Mouse (Mus musculus): ENCODE data around the gene Foxp2. TPM values are rescaled to one million over a fixed set of nuclear protein-coding genes. Genes with fewer than 3 reads are reported as not detected.

Foxp2 gene
- polyA plus RNA-seq, 1 experiment from 2014 or later, result not detected

DNA sequence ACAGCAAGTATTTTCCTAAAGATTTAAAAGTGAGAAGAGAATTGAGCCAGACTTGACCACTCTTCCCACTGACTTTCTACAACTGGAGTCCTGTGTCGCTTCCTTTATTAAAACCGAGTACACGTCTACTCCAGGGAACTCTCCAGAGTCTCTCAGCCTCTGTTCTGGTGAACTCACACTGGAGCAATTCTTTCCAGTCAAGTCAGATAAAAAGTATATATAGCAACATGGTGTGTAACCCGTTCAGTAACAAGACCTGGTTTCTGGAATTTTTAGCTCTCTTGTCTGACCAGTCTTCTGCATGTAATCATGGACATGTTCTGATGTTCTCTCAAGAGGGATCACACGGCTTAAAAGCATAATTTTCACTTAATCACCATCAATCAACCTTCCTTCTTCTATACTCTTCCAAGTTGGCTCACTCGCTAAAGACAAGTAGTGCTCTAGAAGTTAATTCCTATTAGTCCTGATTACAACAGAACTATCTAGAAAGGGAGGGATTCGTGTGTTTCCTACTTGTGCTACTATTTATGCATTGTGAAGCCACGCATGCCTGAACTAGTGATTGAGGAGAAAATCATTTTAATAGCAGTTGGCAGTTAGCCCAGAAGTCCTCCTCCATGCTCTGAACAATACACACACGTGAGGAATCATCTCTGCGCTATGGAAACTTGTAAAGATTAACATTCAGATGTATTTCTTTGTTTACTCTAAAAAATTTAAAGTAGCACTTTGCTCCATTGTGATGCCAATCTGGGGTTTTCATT lies 341.2 kb downstream of the Foxp2 start:
- Histone ChIP-seq H3K36me3 (ENCODE audit: inconsistent target) (no peaks in the 10 kb centered on the region), H3K4me3 (ENCODE audit: inconsistent target) (no peak overlapping the region), H3K79me2 (ENCODE audit: inconsistent target) (no peaks in the 10 kb centered on the region), H3K27ac (no peak overlapping the region)
- 87% methylated on average over 10 of the region's 10 CpGs for WGBS (ENCODE audit: missing documents)

- Histone ChIP-seq H3K4me3 (ENCODE audit: inconsistent target) (no peak overlapping the region), H3K79me2 (ENCODE audit: inconsistent target) (no peaks in the 10 kb centered on the region), H3K27ac (no peak overlapping the region), H3K36me3 (ENCODE audit: inconsistent target) (no peaks in the 10 kb centered on the region)
- 55% methylated on average over 7 of the region's 7 CpGs for WGBS (ENCODE audit: missing documents)
Measured at GRCm38 (mm10) chr6:15257393-15257792, 356.2 kb downstream of the Foxp2 start.

- Histone ChIP-seq H3K27ac (no peak overlapping the region), H3K79me2 (ENCODE audit: inconsistent target) (no peaks in the 10 kb centered on the region), H3K36me3 (ENCODE audit: inconsistent target) (no peaks in the 10 kb centered on the region), H3K4me3 (ENCODE audit: inconsistent target) (no peak overlapping the region)
- WGBS (ENCODE audit: missing documents), result 90% methylated on average over 6 of the region's 6 CpGs
Measured at GRCm38 (mm10) chr6:15257893-15258292, 356.7 kb downstream of the Foxp2 start.

DNA sequence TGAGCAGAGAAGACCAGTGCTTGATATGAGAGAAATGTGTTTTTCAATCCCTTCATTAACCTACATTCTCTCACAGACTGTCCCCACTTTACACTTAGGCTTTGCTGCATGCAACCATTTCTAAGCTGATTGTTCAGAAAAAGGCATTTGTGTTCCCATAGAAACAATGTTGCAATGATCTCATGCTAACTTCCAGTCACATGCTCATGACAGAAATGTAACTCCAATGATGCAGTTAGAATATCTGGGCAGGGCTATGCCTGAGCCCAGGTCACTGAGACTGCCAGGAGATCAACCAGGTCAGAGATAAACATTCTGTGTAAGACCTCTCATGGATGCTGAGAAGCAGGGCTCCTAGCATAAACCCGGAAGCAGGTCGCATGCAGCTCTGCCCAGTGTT lies 367.0 kb downstream of the Foxp2 start:
- Histone ChIP-seq H3K36me3 (ENCODE audit: inconsistent target) (no peaks in the 10 kb centered on the region), H3K79me2 (ENCODE audit: inconsistent target) (no peaks in the 10 kb centered on the region), H3K27ac (no peak overlapping the region), H3K4me3 (ENCODE audit: inconsistent target) (no peak overlapping the region)
- WGBS (ENCODE audit: missing documents), result 96% methylated on average over 2 of the region's 2 CpGs

- WGBS (ENCODE audit: missing documents), result 89% methylated on average over 3 of the region's 3 CpGs
- Histone ChIP-seq H3K27ac (no peak overlapping the region), H3K79me2 (ENCODE audit: inconsistent target) (no peaks in the 10 kb centered on the region), H3K4me3 (ENCODE audit: inconsistent target) (no peak overlapping the region), H3K36me3 (ENCODE audit: inconsistent target) (no peaks in the 10 kb centered on the region)
Measured at GRCm38 (mm10) chr6:15285213-15285612, 384.1 kb downstream of the Foxp2 start.

DNA sequence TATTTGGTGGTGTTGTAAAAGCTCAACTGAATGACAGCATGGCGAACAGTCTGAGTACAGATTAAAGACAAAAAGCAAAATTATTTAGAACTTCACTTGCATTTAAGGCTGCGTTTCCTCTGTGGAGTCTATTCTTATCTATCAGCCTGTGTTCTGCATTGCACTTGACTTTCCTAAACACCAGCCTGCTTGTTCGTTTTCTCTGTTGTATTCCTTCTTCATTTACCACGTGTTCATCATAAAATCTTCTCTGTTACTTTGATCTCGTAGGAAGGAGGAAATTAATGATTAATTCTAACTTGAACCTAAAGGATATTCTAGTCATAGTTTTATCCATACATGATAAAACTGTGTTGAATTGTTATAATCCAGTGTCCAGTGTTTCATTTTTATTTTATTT lies 392.9 kb downstream of the Foxp2 start:
- 76% methylated on average over 5 of the region's 5 CpGs for WGBS (ENCODE audit: missing documents)

GRCm38 (mm10) chr6:15299279-15299678 lies 398.1 kb downstream of the Foxp2 start:
- 12% methylated on average over 1 of the region's 1 CpGs for WGBS (ENCODE audit: missing documents)
- H3K27ac ChIP-seq, result no peak overlapping the region
- H3K4me3 ChIP-seq (ENCODE audit: inconsistent target), result no peak overlapping the region
- H3K36me3 ChIP-seq (ENCODE audit: inconsistent target), result no peaks in the 10 kb centered on the region
- H3K79me2 ChIP-seq (ENCODE audit: inconsistent target), result no peaks in the 10 kb centered on the region

More for the DNA sequence above, 392.9 kb downstream of the Foxp2 start:
- no peaks in the 10 kb centered on the region for H3K79me2 ChIP-seq (ENCODE audit: inconsistent target)
- H3K27ac ChIP-seq, result no peak overlapping the region
- H3K4me3 ChIP-seq (ENCODE audit: inconsistent target), result no peak overlapping the region
- no peaks in the 10 kb centered on the region for H3K36me3 ChIP-seq (ENCODE audit: inconsistent target)

- Histone ChIP-seq H3K79me2 (ENCODE audit: inconsistent target) (no peaks in the 10 kb centered on the region), H3K27ac (no peak overlapping the region), H3K36me3 (ENCODE audit: inconsistent target) (no peaks in the 10 kb centered on the region), H3K4me3 (ENCODE audit: inconsistent target) (no peak overlapping the region)
- 78% methylated on average over 5 of the region's 5 CpGs for WGBS (ENCODE audit: missing documents)
Measured at GRCm38 (mm10) chr6:15310671-15311070, 409.5 kb downstream of the Foxp2 start.

GRCm38 (mm10) chr6:15316948-15317347 lies 415.8 kb downstream of the Foxp2 start:
- Histone ChIP-seq H3K4me3 (ENCODE audit: inconsistent target) (no peak overlapping the region), H3K27ac (no peak overlapping the region), H3K79me2 (ENCODE audit: inconsistent target) (no peaks in the 10 kb centered on the region), H3K36me3 (ENCODE audit: inconsistent target) (no peaks in the 10 kb centered on the region)
- WGBS (ENCODE audit: missing documents), result 88% methylated on average over 2 of the region's 2 CpGs

- H3K27ac ChIP-seq, result no peak overlapping the region
- no peak overlapping the region for H3K4me3 ChIP-seq (ENCODE audit: inconsistent target)
- H3K79me2 ChIP-seq (ENCODE audit: inconsistent target), result no peaks in the 10 kb centered on the region
- 76% methylated on average over 2 of the region's 2 CpGs for WGBS (ENCODE audit: missing documents)
- H3K36me3 ChIP-seq (ENCODE audit: inconsistent target), result no peaks in the 10 kb centered on the region
Measured at GRCm38 (mm10) chr6:15318343-15318742, 417.2 kb downstream of the Foxp2 start.

GRCm38 (mm10) chr6:15321551-15321974 lies 420.4 kb downstream of the Foxp2 start:
- H3K36me3 ChIP-seq (ENCODE audit: inconsistent target), result no peaks in the 10 kb centered on the region
- H3K4me3 ChIP-seq (ENCODE audit: inconsistent target), result no peak overlapping the region
- H3K79me2 ChIP-seq (ENCODE audit: inconsistent target), result no peaks in the 10 kb centered on the region
- WGBS (ENCODE audit: missing documents), result 68% methylated on average over 2 of the region's 2 CpGs
- H3K27ac ChIP-seq, result no peak overlapping the region

- Histone ChIP-seq H3K79me2 (ENCODE audit: inconsistent target) (no peaks in the 10 kb centered on the region), H3K4me3 (ENCODE audit: inconsistent target) (no peak overlapping the region), H3K36me3 (ENCODE audit: inconsistent target) (no peaks in the 10 kb centered on the region), H3K27ac (no peak overlapping the region)
Measured at GRCm38 (mm10) chr6:15323099-15323498, 421.9 kb downstream of the Foxp2 start.

- 85% methylated on average over 3 of the region's 3 CpGs for WGBS (ENCODE audit: missing documents)
- Histone ChIP-seq H3K79me2 (ENCODE audit: inconsistent target) (no peaks in the 10 kb centered on the region), H3K36me3 (ENCODE audit: inconsistent target) (no peaks in the 10 kb centered on the region), H3K4me3 (ENCODE audit: inconsistent target) (no peak overlapping the region), H3K27ac (no peak overlapping the region)
Measured at GRCm38 (mm10) chr6:15347705-15348104, 446.6 kb downstream of the Foxp2 start.

DNA sequence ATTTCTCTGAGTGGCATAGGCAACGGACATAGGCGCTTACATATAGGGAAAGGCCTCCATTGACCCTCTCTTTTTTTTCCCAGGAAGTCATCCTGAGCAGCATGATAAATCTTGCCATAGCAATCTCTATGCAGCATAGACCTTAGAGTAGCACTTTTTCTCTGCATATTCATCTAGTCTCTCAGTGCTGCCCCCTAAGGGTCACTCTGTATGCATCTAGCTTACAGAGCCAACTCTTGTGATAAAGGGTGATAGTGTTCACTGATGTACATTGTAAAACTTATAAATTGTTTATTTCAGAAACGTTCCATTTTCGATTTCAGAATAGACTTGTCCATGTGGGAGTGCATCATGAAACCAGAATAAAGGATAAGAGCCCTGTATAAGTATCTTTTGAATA lies 454.7 kb downstream of the Foxp2 start:
- WGBS (ENCODE audit: missing documents), result 79% methylated on average over 4 of the region's 4 CpGs

GRCm38 (mm10) chr6:15370281-15370680 lies 469.1 kb downstream of the Foxp2 start:
- Histone ChIP-seq H3K4me3 (ENCODE audit: inconsistent target) (no peak overlapping the region), H3K36me3 (ENCODE audit: inconsistent target) (no peaks in the 10 kb centered on the region)
- WGBS (ENCODE audit: missing documents), result 93% methylated on average over 8 of the region's 8 CpGs

More for the DNA sequence above, 454.7 kb downstream of the Foxp2 start:
- Histone ChIP-seq H3K36me3 (ENCODE audit: inconsistent target) (no peaks in the 10 kb centered on the region), H3K79me2 (ENCODE audit: inconsistent target) (no peaks in the 10 kb centered on the region), H3K27ac (no peak overlapping the region), H3K4me3 (ENCODE audit: inconsistent target) (no peak overlapping the region)

GRCm38 (mm10) chr6:15370827-15371226 lies 469.7 kb downstream of the Foxp2 start:
- no peak overlapping the region for H3K27ac ChIP-seq
- H3K4me3 ChIP-seq (ENCODE audit: inconsistent target), result no peak overlapping the region
- no peaks in the 10 kb centered on the region for H3K36me3 ChIP-seq (ENCODE audit: inconsistent target)
- no peaks in the 10 kb centered on the region for H3K79me2 ChIP-seq (ENCODE audit: inconsistent target)
- 90% methylated on average over 4 of the region's 4 CpGs for WGBS (ENCODE audit: missing documents)

More at GRCm38 (mm10) chr6:15370281-15370680, 469.1 kb downstream of the Foxp2 start:
- no peak overlapping the region for H3K27ac ChIP-seq
- no peaks in the 10 kb centered on the region for H3K79me2 ChIP-seq (ENCODE audit: inconsistent target)
